Mouse (Mus musculus) heart, embryonic 14.5 days (tissue): ENCODE data around the gene Medag. TPM values are rescaled to one million over a fixed set of nuclear protein-coding genes. Genes with fewer than 3 reads are reported as not detected.
A peak's percentile ranks its signal among the peaks of the same experiment; 100 is the strongest.

Source experiments
- ATAC-seq: fragments of 200-750 bp; cut with Nextera tagmentation; 2 replicates; pipeline ENCODE4 v1.8.0; 2017; ENCODE audit warnings: low read depth, moderate TSS enrichment; ENCODE audit not compliant: insufficient number of reproducible peaks, insufficient read depth, low FRiP score
- H3K27ac ChIP-seq, 2 experiments: fragments of 200-500 bp in 1 of 2; fragments of 300-500 bp in 1 of 2; sonication (generic) in 1 of 2; replicated peaks in 1 of 2; 2 replicates each; pipeline ENCODE4 v1.5.1; 2012 to 2014; ENCODE audit warnings: low read depth in 2 of 2, low read length in 2 of 2, control low read depth in 1 of 2, mild to moderate bottlenecking in 1 of 2, mixed read lengths in 1 of 2; ENCODE audit not compliant: control insufficient read depth in 1 of 2, insufficient read depth in 1 of 2
- H3K27me3 ChIP-seq: fragments of 300-500 bp; sonication (generic); 2 replicates; pipeline ENCODE4 v1.6.1; 2014; ENCODE audit warnings: mild to moderate bottlenecking, low read length, control low read depth; ENCODE audit not compliant: control insufficient read depth, insufficient read depth
- H3K36me3 ChIP-seq: fragments of 300-500 bp; sonication (generic); 2 replicates; pipeline ENCODE4 v1.6.1; 2014; ENCODE audit warnings: mild to moderate bottlenecking, control low read depth, low read length, mixed read lengths; ENCODE audit not compliant: control insufficient read depth, insufficient read depth
- H3K4me1 ChIP-seq, 2 experiments: fragments of 200-500 bp in 1 of 2; fragments of 300-500 bp in 1 of 2; sonication (generic) in 1 of 2; 2 replicates each; pipeline ENCODE4 v1.6.1; 2012 to 2014; ENCODE audit warnings: low read length in 2 of 2, control low read depth in 1 of 2, mixed read lengths in 1 of 2; ENCODE audit not compliant: control insufficient read depth in 2 of 2, insufficient read depth in 2 of 2
- H3K4me2 ChIP-seq: fragments of 300-500 bp; sonication (generic); 2 replicates; pipeline ENCODE4 v1.6.1; 2014; ENCODE audit warnings: mild to moderate bottlenecking, low read length
- H3K4me3 ChIP-seq, 2 experiments: fragments of 200-500 bp in 1 of 2; fragments of 300-500 bp in 1 of 2; sonication (generic) in 1 of 2; 2 replicates each; pipeline ENCODE4 v1.5.1; 2012 to 2014; ENCODE audit warnings: low read length in 2 of 2, mild to moderate bottlenecking in 2 of 2, control low read depth in 1 of 2, low read depth in 1 of 2, moderate library complexity in 1 of 2; ENCODE audit not compliant: control insufficient read depth in 1 of 2, insufficient read depth in 1 of 2
- H3K9ac ChIP-seq: fragments of 300-500 bp; sonication (generic); 2 replicates; pipeline ENCODE4 v1.6.1; 2014; ENCODE audit warnings: mild to moderate bottlenecking, low read length
- H3K9me3 ChIP-seq: fragments of 300-500 bp; sonication (generic); 2 replicates; pipeline ENCODE4 v1.6.1; 2016; ENCODE audit warnings: low read length, control low read depth; ENCODE audit not compliant: control insufficient read depth
- WGBS: fragments of 180-500 bp; shearing (Covaris S2); extraction: QIAGEN DNeasy Blood & Tissue Kit; methylation state at CpG from one replicate; pipeline ENCODE4 v1.1.7; 2014; 5-methylcytosine and 5-hydroxymethylcytosine counted together
- polyA plus RNA-seq: library from polyadenylated mRNA; unstranded; fragments of >200 nt; fragmentation: Nextera tagmentation; extraction: Ambion mirVana; gene quantifications from 2 replicates; pipeline ENCODE4 v1.2.1, GENCODE M21; 2014

The Medag gene
- polyA plus RNA-seq, 1 experiment from 2014 or later, result 2.2 TPM

GRCm38 (mm10) chr5:149429541-149429940, 18.0 kb downstream of the Medag start:
- no peak overlapping the region for H3K4me2 ChIP-seq
- no peak overlapping the region for H3K27ac ChIP-seq
- no peak overlapping the region for H3K9ac ChIP-seq
- peaks cover 14 to 17% of the 10 kb centered on the region in 2 experiments for H3K4me1 ChIP-seq
- H3K27me3 ChIP-seq, result no peaks in the 10 kb centered on the region
- H3K4me3 ChIP-seq, result no peak overlapping the region
- no peaks in the 10 kb centered on the region for H3K9me3 ChIP-seq
- H3K36me3 ChIP-seq, result no peaks in the 10 kb centered on the region
- ATAC-seq, result no peak
- WGBS, result 74% methylated on average over 4 of the region's 4 CpGs

- no peak for ATAC-seq
- H3K4me2 ChIP-seq, result no peak overlapping the region
- H3K4me1 ChIP-seq, result peaks cover 14 to 17% of the 10 kb centered on the region in 2 experiments
- H3K4me3 ChIP-seq, result no peak overlapping the region
- H3K9ac ChIP-seq, result no peak overlapping the region
- H3K27me3 ChIP-seq, result no peaks in the 10 kb centered on the region
- H3K27ac ChIP-seq, result no peak overlapping the region
- H3K36me3 ChIP-seq, result no peaks in the 10 kb centered on the region
- no peaks in the 10 kb centered on the region for H3K9me3 ChIP-seq
- 83% methylated on average over 3 of the region's 3 CpGs for WGBS
Observed at GRCm38 (mm10) chr5:149430943-149431342, 19.4 kb downstream of the Medag start.

- Histone ChIP-seq H3K4me3 (no peak overlapping the region), H3K4me1 (peaks cover 6 to 8% of the 10 kb centered on the region in 2 experiments), H3K9ac (no peak overlapping the region), H3K4me2 (no peak overlapping the region), H3K27me3 (no peaks in the 10 kb centered on the region), H3K36me3 (no peaks in the 10 kb centered on the region), H3K27ac (no peak overlapping the region), H3K9me3 (no peaks in the 10 kb centered on the region)
- no peak for ATAC-seq
- 56% methylated on average over 7 of the region's 7 CpGs for WGBS
Observed at GRCm38 (mm10) chr5:149433618-149434017, 22.1 kb downstream of the Medag start.

GRCm38 (mm10) chr5:149434141-149434690, 22.7 kb downstream of the Medag start:
- no peak for ATAC-seq
- Histone ChIP-seq H3K36me3 (no peaks in the 10 kb centered on the region), H3K27ac (no peak overlapping the region), H3K4me3 (no peak overlapping the region), H3K4me2 (no peak overlapping the region), H3K27me3 (no peaks in the 10 kb centered on the region), H3K4me1 (peaks cover under 1 to 2% of the 10 kb centered on the region in 2 experiments), H3K9me3 (no peaks in the 10 kb centered on the region), H3K9ac (no peak overlapping the region)
- 21% methylated on average over 7 of the region's 9 CpGs for WGBS

- WGBS, result 60% methylated on average over 3 of the region's 3 CpGs
- ATAC-seq, result no peak
Observed at GRCm38 (mm10) chr5:149436541-149436940, 25.0 kb downstream of the Medag start.

GRCm38 (mm10) chr5:149437150-149437549, 25.6 kb downstream of the Medag start:
- Histone ChIP-seq H3K27ac (no peak overlapping the region), H3K4me1 (peaks cover 3 to 9% of the 10 kb centered on the region in 2 experiments; a peak in 3 of 4 replicates), H3K4me3 (no peak overlapping the region), H3K4me2 (no peak overlapping the region), H3K36me3 (no peaks in the 10 kb centered on the region), H3K9ac (no peak overlapping the region), H3K9me3 (no peaks in the 10 kb centered on the region), H3K27me3 (no peaks in the 10 kb centered on the region)
- WGBS, result 64% methylated on average over 6 of the region's 6 CpGs
- ATAC-seq, result no peak

More at GRCm38 (mm10) chr5:149436541-149436940, 25.0 kb downstream of the Medag start:
- Histone ChIP-seq H3K9me3 (no peaks in the 10 kb centered on the region), H3K27ac (no peak overlapping the region), H3K4me1 (peaks cover 0 to 9% of the 10 kb centered on the region in 2 experiments; a peak in 3 of 4 replicates), H3K9ac (no peak overlapping the region), H3K4me3 (no peak overlapping the region), H3K36me3 (no peaks in the 10 kb centered on the region), H3K4me2 (no peak overlapping the region), H3K27me3 (no peaks in the 10 kb centered on the region)

- Histone ChIP-seq H3K4me2 (peak within 1 kb of the TSS; percentile 85), H3K27me3 (no peaks in the 10 kb centered on the region), H3K4me1 (peaks cover 5 to 9% of the 10 kb centered on the region in 2 experiments; a peak in 3 of 4 replicates), H3K4me3 (peak within 1 kb of the TSS; percentile 42 to 58), H3K9me3 (no peaks in the 10 kb centered on the region), H3K9ac (peak within 1 kb of the TSS; percentile 66), H3K27ac (peak within 1 kb of the TSS; percentile 20 to 65), H3K36me3 (no peaks in the 10 kb centered on the region)
- peak; percentile 75 for ATAC-seq
- WGBS, result under 1% methylated on average over 25 of the region's 25 CpGs
Observed at GRCm38 (mm10) chr5:149439531-149440179, 28.1 kb downstream of the Medag start, which contains the start of gene Tex26. Gene Tex26 (plus strand): TSS chr5:149439660.
